Mouse (Mus musculus): Measurements from ENCODE around the gene Gng8. TPM values are rescaled to one million over a fixed set of nuclear protein-coding genes. Genes with fewer than 3 reads are reported as not detected.

Gene Gng8
- total RNA-seq, 4 experiments from 2014 or later: 2.1 to 3.5 (median 3.5) TPM

GRCm38 (mm10) chr7:16907842-16908241 lies 16.3 kb downstream of the Gng8 start:
- DNase-seq (ENCODE audit: low spot score in 2 of 2): no peak

- no peak for DNase-seq (ENCODE audit: low spot score in 2 of 2)
These were observed 16.8 kb downstream of the Gng8 start for GRCm38 (mm10) chr7:16908367-16908766.

GRCm38 (mm10) chr7:16908859-16909258 lies 17.3 kb downstream of the Gng8 start:
- DNase-seq (ENCODE audit: low spot score in 2 of 2): no peak

- DNase-seq (ENCODE audit: low spot score in 2 of 2): no peak
These were observed 18.3 kb downstream of the Gng8 start for GRCm38 (mm10) chr7:16909909-16910308.

- no peak for DNase-seq (ENCODE audit: low spot score in 2 of 2)
These were observed 20.3 kb downstream of the Gng8 start for GRCm38 (mm10) chr7:16911904-16912303.

- DNase-seq (ENCODE audit: low spot score in 2 of 2): no peak
These were observed 20.8 kb downstream of the Gng8 start for GRCm38 (mm10) chr7:16912360-16912759.

GRCm38 (mm10) chr7:16913806-16914452 lies 22.3 kb downstream of the Gng8 start:
- DNase-seq (ENCODE audit: low spot score in 2 of 2): no peak

- no peak for DNase-seq (ENCODE audit: low spot score in 2 of 2)
These were observed 23.1 kb downstream of the Gng8 start for GRCm38 (mm10) chr7:16914453-16915343.

- DNase-seq (ENCODE audit: low spot score in 2 of 2): no peak
These were observed 24.1 kb downstream of the Gng8 start for GRCm38 (mm10) chr7:16915461-16916340.

GRCm38 (mm10) chr7:16916342-16917265 lies 25.0 kb downstream of the Gng8 start:
- DNase-seq (ENCODE audit: low spot score in 2 of 2): peak in 1 of 2 experiments; percentile 20

GRCm38 (mm10) chr7:16917447-16917846 lies 25.9 kb downstream of the Gng8 start:
- no peak for DNase-seq (ENCODE audit: low spot score in 2 of 2)

- peak in 1 of 2 experiments; percentile 89 for DNase-seq (ENCODE audit: low spot score in 2 of 2)
These were observed 26.4 kb downstream of the Gng8 start for GRCm38 (mm10) chr7:16918014-16918413.

- DNase-seq (ENCODE audit: low spot score in 2 of 2): no peak
These were observed 27.1 kb downstream of the Gng8 start for GRCm38 (mm10) chr7:16918670-16919069.

- DNase-seq (ENCODE audit: low spot score in 2 of 2): no peak
These were observed 28.0 kb downstream of the Gng8 start for GRCm38 (mm10) chr7:16919395-16920149.

GRCm38 (mm10) chr7:16920150-16920579 lies 28.6 kb downstream of the Gng8 start:
- no peak for DNase-seq (ENCODE audit: low spot score in 2 of 2)

GRCm38 (mm10) chr7:16920818-16921791 lies 29.5 kb downstream of the Gng8 start:
- peak in 1 of 2 experiments; percentile 42 for DNase-seq (ENCODE audit: low spot score in 2 of 2)

- peak in 1 of 2 experiments; percentile 25 for DNase-seq (ENCODE audit: low spot score in 2 of 2)
These were observed 30.3 kb downstream of the Gng8 start for GRCm38 (mm10) chr7:16921881-16922335.

GRCm38 (mm10) chr7:16922360-16922973 lies 30.9 kb downstream of the Gng8 start:
- DNase-seq (ENCODE audit: low spot score in 2 of 2): peak; percentile 34 to 62

Measured in left cerebral cortex, adult 8-10 months (tissue).